Mouse (Mus musculus) lung, postnatal 36 days (tissue): ENCODE measurements around the gene Pus7l.
A peak's percentile ranks its signal among the peaks of the same experiment; 100 is the strongest.

Experiments
- DNase-seq: peaks from one replicate; pipeline ENCODE4 v3.0.0; 2022; ENCODE audit warnings: mixed read lengths

The Pus7l gene

GRCm38 (mm10) chr15:94543409-94544051, at the start of gene Pus7l, which contains the start of gene Irak4:
Gene Pus7l (minus strand): TSS chr15:94543547.
Gene Irak4 (plus strand): TSS chr15:94543643.
- peak; percentile 97 for DNase-seq

GRCm38 (mm10) chr15:94591356-94591755, 48.0 kb upstream of the Pus7l start:
- no peak for DNase-seq

- no peak for DNase-seq
These were observed 46.7 kb upstream of the Pus7l start for GRCm38 (mm10) chr15:94590083-94590482.

- peak; percentile 99 for DNase-seq
These were observed 46.1 kb upstream of the Pus7l start, which contains the start of gene Twf1 for GRCm38 (mm10) chr15:94589219-94590075. Gene Twf1 (minus strand): TSS chr15:94589889.

GRCm38 (mm10) chr15:94587826-94588715, 44.7 kb upstream of the Pus7l start:
- no peak for DNase-seq

- no peak for DNase-seq
These were observed 41.4 kb upstream of the Pus7l start for GRCm38 (mm10) chr15:94584738-94585137.

- no peak for DNase-seq
These were observed 39.8 kb upstream of the Pus7l start for GRCm38 (mm10) chr15:94583153-94583552.

- no peak for DNase-seq
These were observed 38.8 kb upstream of the Pus7l start for GRCm38 (mm10) chr15:94582000-94582593.

GRCm38 (mm10) chr15:94574566-94575268, 31.4 kb upstream of the Pus7l start:
- DNase-seq: no peak

- DNase-seq: no peak
These were observed 29.4 kb upstream of the Pus7l start for GRCm38 (mm10) chr15:94572746-94573145.

- no peak for DNase-seq
These were observed 28.2 kb upstream of the Pus7l start for GRCm38 (mm10) chr15:94571501-94571900.

GRCm38 (mm10) chr15:94568496-94569182, 25.3 kb upstream of the Pus7l start:
- DNase-seq: no peak

GRCm38 (mm10) chr15:94565854-94566253, 22.5 kb upstream of the Pus7l start:
- peak; percentile 19 for DNase-seq

GRCm38 (mm10) chr15:94564909-94565308, 21.6 kb upstream of the Pus7l start:
- DNase-seq: no peak

- no peak for DNase-seq
These were observed 15.7 kb upstream of the Pus7l start for GRCm38 (mm10) chr15:94558895-94559656.

GRCm38 (mm10) chr15:94557442-94557841, 14.1 kb upstream of the Pus7l start:
- peak; percentile 93 for DNase-seq

- no peak for DNase-seq
These were observed 10.2 kb upstream of the Pus7l start for GRCm38 (mm10) chr15:94553536-94553935.

- peak; percentile 39 for DNase-seq
These were observed 1.5 kb upstream of the Pus7l start for GRCm38 (mm10) chr15:94544844-94545243.

GRCm38 (mm10) chr15:94544052-94544636, 797 bp upstream of the Pus7l start:
- DNase-seq: no peak
